Mouse (Mus musculus) neutrophil, adult 59 days (primary cell): ENCODE data around the gene Mbd3. TPM values are rescaled to one million over a fixed set of nuclear protein-coding genes. Genes with fewer than 3 reads are reported as not detected.

Experiments used
- total RNA-seq, 2 experiments: library from RNA; stranded (reverse); gene quantifications; 1 replicate in 1 of 2; 2 replicates in 1 of 2; pipeline ENCODE4 v1.2.4; 2023

Mbd3 gene
- 10 to 100 TPM; 51.7 to 52.3 TPM for total RNA-seq

DNA sequence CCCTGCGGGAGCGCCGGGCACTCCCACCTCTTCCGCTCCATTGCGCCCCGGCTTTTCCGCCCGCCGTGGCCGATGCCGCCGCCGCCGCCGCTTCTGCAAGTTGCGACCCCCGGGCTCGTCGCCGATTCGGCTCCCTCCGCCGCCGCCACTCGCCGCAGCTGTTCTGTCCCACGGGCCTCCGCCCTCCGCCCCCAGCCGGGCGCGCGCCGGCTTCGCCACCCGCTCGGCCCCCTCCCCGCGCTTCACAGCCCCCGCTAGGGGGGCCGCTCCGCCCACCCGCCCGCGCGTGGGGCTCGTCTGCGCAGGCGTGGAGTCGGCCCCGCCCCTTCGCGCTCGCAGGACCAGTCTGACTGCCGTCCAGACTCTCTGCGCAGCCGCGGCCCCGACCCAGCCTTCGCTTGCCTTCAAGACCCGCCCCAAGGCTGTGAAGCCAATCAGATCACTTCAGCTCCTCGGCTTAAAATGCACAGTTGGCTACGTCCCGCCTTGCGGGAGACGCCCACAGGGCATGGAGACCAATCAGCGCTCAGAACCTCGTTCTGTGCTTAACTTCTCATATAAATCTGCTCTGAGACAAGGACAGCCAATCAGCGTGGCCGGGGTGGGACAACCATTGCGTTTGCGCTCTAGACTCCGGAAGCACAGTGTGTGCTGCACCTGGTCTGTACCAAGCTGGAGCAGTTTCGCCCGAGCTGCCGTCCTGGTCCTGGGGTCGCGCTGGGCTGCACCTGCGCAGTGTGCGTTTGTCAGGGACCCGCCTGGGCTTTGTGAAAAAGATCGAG, at the start of gene Mbd3:
Gene Mbd3 (minus strand): TSS at position 360 of the 782 bp plus-strand sequence.

GRCm38 (mm10) chr10:80433513-80434232, 34.3 kb upstream of the Mbd3 start, which contains the start of gene Tcf3:
Gene Tcf3, minus strand, starts transcription at chr10:80433647.

GRCm38 (mm10) chr10:80406684-80407501, 7.5 kb upstream of the Mbd3 start, which contains the start of gene Uqcr11:
Gene Uqcr11, minus strand, starts transcription at chr10:80406830.

DNA sequence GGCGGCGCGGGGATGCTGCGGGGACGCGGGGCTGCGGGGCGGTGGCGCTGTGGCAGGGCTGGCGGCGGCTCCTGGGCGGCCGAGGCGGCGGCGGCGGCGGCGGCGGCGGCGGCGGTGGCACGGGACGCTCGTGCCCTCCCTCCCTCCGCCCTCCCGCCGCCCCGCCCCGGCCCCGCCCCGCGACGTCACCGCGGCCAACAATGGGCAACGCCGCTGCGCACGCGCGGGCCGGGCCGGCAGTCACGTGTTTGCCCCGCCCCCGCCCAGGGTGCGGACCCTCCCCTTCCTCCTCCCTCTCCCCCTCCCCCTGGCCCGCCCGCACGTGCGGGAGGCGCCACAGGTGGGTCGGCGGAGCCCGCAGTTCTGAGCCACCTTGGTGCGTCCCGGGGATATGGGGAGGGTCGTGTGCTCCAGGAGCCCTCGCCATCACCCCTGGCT, 11.8 kb downstream of the Mbd3 start, which contains the start of gene Mex3d:
Gene Mex3d (minus strand): TSS at position 138 of the 438 bp plus-strand sequence.

GRCm38 (mm10) chr10:80356001-80356682, 43.2 kb downstream of the Mbd3 start, which contains the start of gene Plk5:
Gene Plk5, plus strand, starts transcription at chr10:80356459.

GRCm38 (mm10) chr10:80348244-80348781, 51.0 kb downstream of the Mbd3 start, which contains the start of gene Adamtsl5:
Gene Adamtsl5, minus strand, starts transcription at chr10:80348412.

Other genes starting within 250 kb of the Mbd3 start
- gene Cirbp, start 233.6 kb downstream of the Mbd3 start, total RNA-seq: 10 to 100 TPM; 41.6 to 50.1 TPM
- gene 1600002K03Rik, start 226.6 kb downstream of the Mbd3 start, total RNA-seq: 1 to 10 TPM; 5.1 to 7.1 TPM
- gene Efna2, start 220.1 kb downstream of the Mbd3 start, total RNA-seq: not detected
- gene Mum1, start 173.1 kb downstream of the Mbd3 start, total RNA-seq: 10 to 100 TPM; 27.7 to 35.4 TPM
- gene Ndufs7, start 150.4 kb downstream of the Mbd3 start, total RNA-seq: 10 to 100 TPM; 57.5 to 61.4 TPM
- gene Gamt, start 138.5 kb downstream of the Mbd3 start, total RNA-seq: 1 to 10 TPM; 5.3 to 7.9 TPM
- 10 to 100 TPM; 92.4 to 98.1 TPM for gene Dazap1, start 138.1 kb downstream of the Mbd3 start, total RNA-seq
- gene Rps15, start 107.1 kb downstream of the Mbd3 start, total RNA-seq: 100 to 1,000 TPM; 825 to 854 TPM
- gene Apc2, start 103.6 kb downstream of the Mbd3 start, total RNA-seq: not detected
- 10 to 100 TPM; 27.3 to 33.6 TPM for gene 2310011J03Rik, start 79.0 kb downstream of the Mbd3 start, total RNA-seq
- under 1 TPM in 1 of 2 experiments, not detected in 1; 0.60 TPM for gene Pcsk4, start 70.1 kb downstream of the Mbd3 start, total RNA-seq
- 1 to 10 TPM; 1.0 to 1.7 TPM for gene Reep6, start 69.6 kb downstream of the Mbd3 start, total RNA-seq
- under 1 TPM in 1 of 2 experiments, not detected in 1; 0.71 TPM for gene Adamtsl5, start 51.1 kb downstream of the Mbd3 start, total RNA-seq
- not detected for gene Plk5, start 43.1 kb downstream of the Mbd3 start, total RNA-seq
- 1 to 10 TPM; 2.2 to 4.0 TPM for gene Mex3d, start 11.9 kb downstream of the Mbd3 start, total RNA-seq
- gene Uqcr11, start 7.3 kb upstream of the Mbd3 start, total RNA-seq: 10 to 100 TPM; 90.5 to 97.7 TPM
- gene Tcf3, start 34.1 kb upstream of the Mbd3 start, total RNA-seq: 10 to 100 TPM; 52.0 to 52.8 TPM
- not detected for gene Onecut3, start 95.3 kb upstream of the Mbd3 start, total RNA-seq
- not detected for gene Atp8b3, start 139.6 kb upstream of the Mbd3 start, total RNA-seq
- 10 to 100 TPM; 57.9 to 70.1 TPM for gene Rexo1, start 162.0 kb upstream of the Mbd3 start, total RNA-seq
- 1 to 10 TPM; 8.1 to 9.0 TPM for gene Klf16, start 177.8 kb upstream of the Mbd3 start, total RNA-seq
- gene Abhd17a, start 190.8 kb upstream of the Mbd3 start, total RNA-seq: 10 to 100 TPM; 49.2 to 49.7 TPM
- gene Scamp4, start 203.3 kb upstream of the Mbd3 start, total RNA-seq: 10 to 100 TPM; 10.7 to 11.9 TPM
- 1 to 10 TPM; 1.4 to 3.0 TPM for gene Adat3, start 203.3 kb upstream of the Mbd3 start, total RNA-seq
- gene Gm49322, start 206.5 kb upstream of the Mbd3 start, total RNA-seq: 1 to 10 TPM in 1 of 2 experiments, under 1 TPM in 1; 0.69 to 1.1 TPM
- gene Csnk1g2, start 223.3 kb upstream of the Mbd3 start, total RNA-seq: 100 to 1,000 TPM; 131 TPM